Mouse (Mus musculus) neural tube, embryonic 11.5 days (tissue): ENCODE measurements at regions not wholly inside any gene's neighbourhood (a gene's known extent, or its start where the extent isn't known, plus 50 kb on each side); places are given as distances from the start of the nearest gene placed in this dataset.

Source experiments
- ATAC-seq: fragments of 200-750 bp; cut with Nextera tagmentation; 2 replicates; pipeline ENCODE4 v1.8.0; 2017; ENCODE audit warnings: moderate number of reproducible peaks, mild to moderate bottlenecking, moderate TSS enrichment, moderate library complexity; ENCODE audit not compliant: insufficient read depth, low FRiP score, low TSS enrichment
- DNase-seq: peaks from one replicate; pipeline ENCODE4 v3.0.0-alpha.2; 2015; ENCODE audit warnings: low spot score
- H3K27ac ChIP-seq: fragments of 300-500 bp; sonication (generic); 2 replicates; pipeline ENCODE4 v1.5.1; 2014; ENCODE audit warnings: low read depth, mild to moderate bottlenecking, low read length
- H3K27me3 ChIP-seq: fragments of 300-500 bp; sonication (generic); 2 replicates; pipeline ENCODE4 v1.6.1; 2014; ENCODE audit warnings: mild to moderate bottlenecking, low read length, mixed read lengths; ENCODE audit not compliant: control insufficient read depth, insufficient read depth
- H3K36me3 ChIP-seq: fragments of 300-500 bp; sonication (generic); 2 replicates; pipeline ENCODE4 v1.6.1; 2014; ENCODE audit warnings: mild to moderate bottlenecking, low read length, moderate library complexity, mixed read lengths; ENCODE audit not compliant: control insufficient read depth, insufficient read depth
- H3K4me1 ChIP-seq: fragments of 300-500 bp; sonication (generic); 2 replicates; pipeline ENCODE4 v1.6.1; 2014; ENCODE audit warnings: low read length, mixed read lengths; ENCODE audit not compliant: control insufficient read depth, insufficient read depth
- H3K4me2 ChIP-seq: fragments of 300-500 bp; sonication (generic); 2 replicates; pipeline ENCODE4 v1.6.1; 2014; ENCODE audit warnings: low read depth, mild to moderate bottlenecking, moderate library complexity
- H3K4me3 ChIP-seq: fragments of 300-500 bp; sonication (generic); 2 replicates; pipeline ENCODE4 v1.5.1; 2014; ENCODE audit warnings: low read depth, low read length
- H3K9ac ChIP-seq: fragments of 300-500 bp; sonication (generic); 2 replicates; pipeline ENCODE4 v1.6.1; 2014; ENCODE audit warnings: mild to moderate bottlenecking, low read length
- H3K9me3 ChIP-seq: fragments of 300-500 bp; sonication (generic); 2 replicates; pipeline ENCODE4 v1.6.1; 2016; ENCODE audit warnings: low read length; ENCODE audit not compliant: control insufficient read depth
- WGBS: fragments of 180-500 bp; shearing (Covaris S2); extraction: QIAGEN DNeasy Blood & Tissue Kit; methylation state at CpG from one replicate; pipeline ENCODE4 v1.1.7; 2014; 5-methylcytosine and 5-hydroxymethylcytosine counted together

DNA sequence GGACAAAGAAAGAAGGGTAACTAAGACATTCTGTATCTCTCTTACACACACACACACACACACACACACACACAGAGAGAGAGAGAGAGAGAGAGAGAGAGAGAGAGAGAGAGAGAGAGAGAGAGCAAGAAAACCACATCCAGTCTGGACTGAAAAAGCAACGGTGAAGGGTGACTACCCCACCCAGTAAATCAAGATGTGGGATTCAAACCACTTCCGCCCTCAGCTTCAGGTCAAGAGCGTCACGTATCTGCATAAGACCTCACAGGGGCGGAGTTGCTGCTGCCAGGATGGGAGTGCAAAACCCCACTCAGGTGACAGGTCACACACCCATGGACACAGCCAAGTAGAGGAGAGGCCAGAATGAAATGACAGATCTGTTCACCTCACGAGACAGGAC is 234.7 kb downstream of the Rplp1 start:
- Histone ChIP-seq H3K4me2 (no peak overlapping the region), H3K27me3 (no peaks in the 10 kb centered on the region), H3K4me3 (no peak overlapping the region), H3K9ac (no peak overlapping the region), H3K4me1 (peaks cover 3% of the 10 kb centered on the region; the same call in 1 of the 2 replicates), H3K9me3 (no peaks in the 10 kb centered on the region), H3K36me3 (no peaks in the 10 kb centered on the region), H3K27ac (no peak overlapping the region)
- ATAC-seq (no peak), DNase-seq (no peak)
- 82% methylated on average over 6 of the region's 6 CpGs for WGBS

DNA sequence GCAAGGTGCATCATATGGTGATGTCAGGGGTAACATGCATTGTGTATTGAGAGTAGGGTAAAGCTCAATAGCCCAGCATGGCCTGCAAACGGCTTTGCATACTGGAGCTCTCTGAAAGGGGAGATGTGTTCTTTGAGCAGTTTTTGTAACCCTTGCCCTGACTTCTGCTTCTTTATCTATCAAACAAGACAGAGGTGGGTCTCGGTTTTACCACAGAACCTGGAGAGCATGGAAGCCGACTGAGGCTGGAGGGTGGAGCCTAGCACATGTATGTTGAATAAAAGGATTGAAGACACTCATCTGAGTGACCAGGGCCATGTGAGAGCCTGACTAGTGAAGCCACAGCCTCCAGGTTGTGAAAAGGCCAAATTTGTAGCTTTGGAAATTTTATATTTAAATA is 236.7 kb downstream of the Rplp1 start:
- 66% methylated on average over 3 of the region's 3 CpGs for WGBS
- ATAC-seq (no peak), DNase-seq (no peak)
- Histone ChIP-seq H3K4me2 (no peak overlapping the region), H3K4me1 (no peaks in the 10 kb centered on the region; the same call in 1 of the 2 replicates), H3K27ac (no peak overlapping the region), H3K36me3 (no peaks in the 10 kb centered on the region), H3K4me3 (no peak overlapping the region), H3K27me3 (no peaks in the 10 kb centered on the region), H3K9me3 (no peaks in the 10 kb centered on the region), H3K9ac (no peak overlapping the region)

DNA sequence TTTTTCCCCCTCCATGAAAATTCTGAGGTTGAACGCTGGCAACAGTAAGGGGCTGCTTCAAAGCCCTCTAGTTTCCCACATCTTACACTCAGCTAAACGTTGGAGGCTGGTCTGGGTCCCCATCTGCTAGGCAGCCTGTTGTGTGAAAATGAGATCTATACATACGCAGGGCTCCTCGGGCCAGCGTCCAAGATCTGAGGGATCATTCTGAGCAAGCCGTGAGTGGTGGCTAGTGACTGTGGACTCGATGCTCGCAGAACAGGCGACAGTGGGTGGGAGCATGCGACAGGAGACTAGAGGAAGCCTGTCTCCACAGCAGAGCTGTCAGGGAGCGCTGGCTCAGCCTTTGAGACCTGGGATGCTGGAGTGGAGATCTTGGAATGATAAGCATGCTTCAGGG is 237.3 kb downstream of the Rplp1 start:
- WGBS: 73% methylated on average over 11 of the region's 11 CpGs

DNA sequence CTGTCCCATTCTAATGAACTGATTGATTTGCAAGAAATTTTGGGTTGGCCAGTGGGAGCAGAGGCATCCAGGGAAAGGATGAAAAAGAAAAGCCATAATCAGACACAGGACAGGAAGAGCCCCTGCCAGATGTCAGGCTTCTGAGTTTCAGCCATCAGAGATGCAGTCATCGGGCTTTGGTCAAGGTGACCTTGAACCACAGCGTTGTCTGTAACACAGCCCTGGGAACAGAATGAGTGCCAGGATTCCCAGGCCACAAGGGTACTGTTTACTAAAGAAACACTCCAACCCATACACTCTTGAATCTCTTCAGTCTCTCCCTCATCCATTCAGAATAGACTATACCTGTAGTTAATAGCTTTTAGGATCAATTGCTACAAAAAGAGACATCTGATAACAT is 239.0 kb downstream of the Rplp1 start:
- no peaks in the 10 kb centered on the region for H3K36me3 ChIP-seq
- no peak overlapping the region for H3K4me2 ChIP-seq
- no peaks in the 10 kb centered on the region; the same call in 1 of the 2 replicates for H3K4me1 ChIP-seq
- WGBS: 84% methylated on average over 2 of the region's 2 CpGs
- no peaks in the 10 kb centered on the region for H3K9me3 ChIP-seq
- DNase-seq (no peak), ATAC-seq (no peak)
- H3K27ac ChIP-seq: no peak overlapping the region
- H3K9ac ChIP-seq: no peak overlapping the region
- H3K4me3 ChIP-seq: no peak overlapping the region
- no peaks in the 10 kb centered on the region for H3K27me3 ChIP-seq

More for the DNA sequence above, 237.3 kb downstream of the Rplp1 start:
- Histone ChIP-seq H3K4me2 (no peak overlapping the region), H3K36me3 (no peaks in the 10 kb centered on the region), H3K4me3 (no peak overlapping the region), H3K4me1 (no peaks in the 10 kb centered on the region; the same call in 1 of the 2 replicates), H3K27me3 (no peaks in the 10 kb centered on the region), H3K9ac (no peak overlapping the region), H3K9me3 (no peaks in the 10 kb centered on the region), H3K27ac (no peak overlapping the region)
- DNase-seq (no peak), ATAC-seq (no peak)

DNA sequence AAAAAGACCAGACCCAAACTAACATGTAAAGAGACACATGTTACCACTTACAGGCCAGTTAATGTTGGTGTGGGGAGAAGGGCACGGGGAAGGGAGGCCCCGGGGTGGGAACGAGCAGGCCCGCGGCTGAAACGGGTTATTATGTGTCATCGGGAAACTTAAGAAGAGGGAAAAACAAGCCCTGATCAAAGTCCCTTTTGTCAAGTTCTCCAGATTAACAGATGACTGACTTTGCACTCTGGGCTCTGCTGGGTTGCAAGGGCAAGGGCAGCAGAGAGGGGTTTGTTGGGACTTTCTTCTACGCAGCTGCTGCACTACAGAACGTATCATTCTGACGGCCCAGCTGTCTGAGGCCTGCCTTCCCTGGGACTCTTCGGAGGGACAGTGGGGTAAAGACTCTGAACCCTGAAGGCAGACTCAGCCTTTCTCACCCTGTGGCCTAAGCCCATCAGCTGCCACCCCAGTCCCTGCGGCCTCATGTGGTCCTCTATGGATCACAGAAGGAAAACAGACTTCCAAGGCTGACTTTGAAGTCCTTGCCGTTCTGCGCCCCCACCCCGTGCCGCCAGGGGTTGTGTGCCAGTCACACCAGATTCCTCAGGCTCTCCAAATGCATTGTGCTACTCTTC is 240.7 kb downstream of the Rplp1 start:
- 43% methylated on average over 16 of the region's 16 CpGs for WGBS
- DNase-seq (peak; percentile 25), ATAC-seq (no peak)

DNA sequence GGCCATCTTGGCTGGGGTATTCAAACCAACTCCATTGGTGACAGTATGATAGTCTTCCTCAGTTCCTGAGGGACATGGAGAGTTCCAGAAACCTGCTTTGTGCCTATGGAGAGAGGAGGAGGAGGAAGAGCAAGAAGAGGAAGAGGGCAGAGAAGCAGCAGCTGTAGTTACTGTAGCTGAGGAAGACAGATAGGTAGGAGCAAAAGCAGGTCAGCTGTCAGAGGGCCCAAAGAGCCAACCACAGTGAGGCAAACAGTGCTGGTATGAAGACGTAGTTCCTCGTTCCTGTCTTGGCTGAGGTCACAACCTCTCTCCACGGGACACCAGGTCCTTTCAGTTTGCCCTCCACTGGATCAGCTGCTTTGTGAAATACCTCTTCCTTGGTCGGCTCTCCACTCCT is 243.4 kb downstream of the Rplp1 start:
- Histone ChIP-seq H3K36me3 (no peaks in the 10 kb centered on the region), H3K4me3 (no peak overlapping the region), H3K27me3 (no peaks in the 10 kb centered on the region), H3K9ac (no peak overlapping the region), H3K4me2 (no peak overlapping the region), H3K9me3 (no peaks in the 10 kb centered on the region), H3K27ac (no peak overlapping the region), H3K4me1 (no peaks in the 10 kb centered on the region; the same call in 1 of the 2 replicates)
- WGBS: 72% methylated on average over 4 of the region's 4 CpGs
- ATAC-seq (no peak), DNase-seq (no peak)

More for the DNA sequence above, 240.7 kb downstream of the Rplp1 start:
- H3K4me2 ChIP-seq: no peak overlapping the region
- no peaks in the 10 kb centered on the region for H3K27me3 ChIP-seq
- H3K4me1 ChIP-seq: no peaks in the 10 kb centered on the region; the same call in 1 of the 2 replicates
- no peak overlapping the region for H3K27ac ChIP-seq
- H3K9ac ChIP-seq: peak overlapping the region; percentile 4; the same call in 1 of the 2 replicates
- H3K9me3 ChIP-seq: no peaks in the 10 kb centered on the region
- H3K4me3 ChIP-seq: no peak overlapping the region
- H3K36me3 ChIP-seq: no peaks in the 10 kb centered on the region

DNA sequence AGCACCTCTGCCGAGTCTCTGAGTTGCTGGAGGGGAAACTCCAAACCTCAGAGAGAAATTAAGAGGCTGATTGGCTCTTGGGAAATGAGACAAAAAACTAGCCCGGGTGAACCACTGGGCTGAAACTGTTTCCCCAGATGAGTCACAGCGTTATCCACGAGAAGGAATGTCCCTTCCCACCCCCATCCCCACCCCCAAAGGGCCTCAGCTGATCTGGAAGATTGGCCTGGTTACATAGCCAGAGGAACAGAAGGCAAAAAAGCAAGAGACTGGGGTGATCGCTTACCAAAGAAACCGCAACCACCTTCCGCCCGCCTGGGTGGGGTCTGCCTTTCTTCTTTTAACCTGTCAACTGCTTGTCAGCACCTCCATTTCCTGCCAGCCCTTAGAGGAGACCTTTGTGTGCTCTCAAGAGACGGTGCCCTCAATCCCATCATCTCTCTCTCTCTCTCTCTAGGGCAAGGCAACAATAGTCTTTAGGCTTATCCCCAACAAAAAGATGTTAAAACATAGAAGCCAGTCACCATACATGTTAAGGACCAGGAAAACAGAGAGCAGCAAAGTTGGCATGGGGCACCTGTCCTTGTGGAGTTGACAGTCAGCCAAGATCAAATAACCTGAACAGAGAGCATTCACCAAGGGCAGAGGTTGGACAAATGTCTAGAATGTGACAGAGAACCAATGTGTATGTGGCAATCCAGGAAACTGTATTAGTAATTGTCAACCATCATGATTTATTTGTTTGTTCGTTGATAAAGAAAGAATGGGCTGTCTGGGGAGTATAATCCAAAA is 244.4 kb downstream of the Rplp1 start:
- no peak overlapping the region for H3K27ac ChIP-seq
- 53% methylated on average over 10 of the region's 10 CpGs for WGBS
- no peaks in the 10 kb centered on the region; the same call in 1 of the 2 replicates for H3K4me1 ChIP-seq
- no peak overlapping the region for H3K4me2 ChIP-seq
- no peaks in the 10 kb centered on the region for H3K9me3 ChIP-seq
- no peak overlapping the region for H3K9ac ChIP-seq
- H3K4me3 ChIP-seq: no peak overlapping the region
- H3K36me3 ChIP-seq: no peaks in the 10 kb centered on the region
- H3K27me3 ChIP-seq: no peaks in the 10 kb centered on the region
- DNase-seq: no peak
- ATAC-seq: no peak

DNA sequence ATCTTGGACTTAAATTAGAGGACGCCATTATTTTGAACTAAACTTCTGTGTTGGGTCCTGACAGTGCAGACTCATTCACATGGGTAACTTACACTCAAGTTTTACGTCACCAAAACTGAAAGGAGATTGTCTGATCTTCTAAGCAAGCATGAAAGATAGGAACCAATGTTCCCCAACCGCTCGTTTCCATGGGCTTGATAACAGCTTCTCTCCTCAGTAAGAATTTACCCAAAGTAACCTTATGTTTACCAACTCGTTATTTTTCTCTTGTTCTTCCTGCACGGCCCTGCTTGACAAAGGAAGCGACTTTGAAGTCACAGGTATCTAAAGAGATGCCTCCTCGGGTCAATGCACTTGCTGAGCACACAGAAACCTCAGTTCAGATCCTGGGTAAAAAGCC is 245.6 kb downstream of the Rplp1 start:
- WGBS: 82% methylated on average over 8 of the region's 8 CpGs
- H3K27me3 ChIP-seq: no peaks in the 10 kb centered on the region
- ATAC-seq: no peak

More for the DNA sequence above, 245.6 kb downstream of the Rplp1 start:
- H3K9me3 ChIP-seq: no peaks in the 10 kb centered on the region
- no peak overlapping the region for H3K4me2 ChIP-seq
- no peaks in the 10 kb centered on the region; the same call in 1 of the 2 replicates for H3K4me1 ChIP-seq
- no peak for DNase-seq
- H3K9ac ChIP-seq: no peak overlapping the region
- H3K27ac ChIP-seq: no peak overlapping the region
- no peaks in the 10 kb centered on the region for H3K36me3 ChIP-seq
- no peak overlapping the region for H3K4me3 ChIP-seq
